Mouse (Mus musculus) large intestine, adult 2 months (tissue): ENCODE data around the gene St3gal3. TPM values are rescaled to one million over a fixed set of nuclear protein-coding genes. Genes with fewer than 3 reads are reported as not detected.

Experiments used
- DNase-seq: peaks from one replicate; pipeline ENCODE4 v3.0.0-alpha.2; 2012; ENCODE audit warnings: low read depth, low spot score
- WGBS: fragments of 180-500 bp; shearing (Covaris S2); methylation state at CpG from one replicate; pipeline ENCODE4 v1.1.7; 2018; 5-methylcytosine and 5-hydroxymethylcytosine counted together
- polyA plus RNA-seq: library from polyadenylated mRNA; depleted of rRNA; stranded (reverse); fragments of >200 nt; gene quantifications from 2 replicates; pipeline ENCODE4 v1.2.3, GENCODE M21; 2012

St3gal3 gene
- polyA plus RNA-seq, 1 experiment = 12.2 TPM

DNA sequence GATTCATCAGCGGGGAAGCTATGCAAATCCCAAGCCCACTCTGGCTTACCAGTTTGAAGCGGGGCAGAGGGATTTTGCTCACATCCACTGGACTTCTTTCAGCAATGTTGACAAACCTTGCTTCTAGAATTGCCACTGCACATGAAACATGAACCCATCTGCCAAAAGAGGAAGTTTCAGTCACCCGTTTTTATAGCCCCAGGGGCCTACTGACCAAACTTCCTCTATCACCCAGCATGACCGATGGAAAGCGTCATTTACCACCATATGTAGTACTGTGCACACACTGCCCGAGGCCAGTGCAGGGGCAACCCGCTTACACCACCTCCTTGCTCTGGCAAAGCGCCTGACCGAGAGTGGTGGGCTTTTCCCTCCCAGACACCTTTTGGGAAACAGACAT is 9.6 kb upstream of the St3gal3 start:
- 64% methylated on average over 9 of the region's 9 CpGs for WGBS
- DNase-seq = no peak

DNA sequence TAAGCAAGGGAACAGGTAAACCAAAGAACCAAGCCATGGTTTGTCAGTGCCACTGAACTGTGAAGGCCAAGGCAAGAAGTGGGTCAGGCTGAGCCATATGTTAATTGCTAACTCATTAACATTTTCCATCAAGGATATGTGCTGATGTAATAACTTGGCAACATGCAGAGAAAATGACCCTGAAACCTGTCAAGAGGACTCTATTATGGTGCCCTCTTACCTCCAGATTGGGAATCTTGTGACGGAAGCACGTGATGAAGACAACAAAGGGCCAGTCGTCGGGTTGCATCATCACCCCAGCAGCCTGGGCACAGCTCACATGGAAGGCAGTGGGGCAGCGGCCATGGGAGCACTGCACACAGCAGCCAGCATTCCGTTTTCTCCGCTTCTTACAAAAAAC is 9.0 kb upstream of the St3gal3 start:
- WGBS = 88% methylated on average over 7 of the region's 7 CpGs
- DNase-seq = no peak

- DNase-seq = no peak
- WGBS = 85% methylated on average over 5 of the region's 5 CpGs
Observed at GRCm38 (mm10) chr4:118141511-118141910, 6.8 kb upstream of the St3gal3 start.

GRCm38 (mm10) chr4:118138891-118139290 is 4.2 kb upstream of the St3gal3 start:
- WGBS = 15% methylated on average over 5 of the region's 5 CpGs
- no peak for DNase-seq

DNA sequence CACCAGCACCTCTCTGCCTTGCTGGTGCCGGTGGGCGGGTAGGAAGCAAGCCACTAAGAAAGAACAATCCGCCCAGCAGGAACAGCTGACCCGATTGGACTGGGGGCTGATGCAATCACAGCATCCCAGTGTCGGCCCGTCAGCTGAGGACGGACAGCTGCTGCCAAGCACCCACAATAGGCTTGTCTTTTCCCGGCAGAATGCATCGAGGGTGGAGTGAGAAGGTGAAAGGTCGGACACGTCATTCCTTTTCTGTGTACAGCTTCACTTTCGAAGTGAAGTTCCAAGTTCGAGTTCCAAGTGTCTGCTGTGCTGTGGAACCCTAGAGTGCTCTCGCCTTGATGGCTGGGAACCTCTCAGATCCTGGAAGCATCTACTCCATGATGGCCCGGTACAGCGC is 3.1 kb upstream of the St3gal3 start:
- WGBS = 86% methylated on average over 16 of the region's 16 CpGs
- DNase-seq = no peak

DNA sequence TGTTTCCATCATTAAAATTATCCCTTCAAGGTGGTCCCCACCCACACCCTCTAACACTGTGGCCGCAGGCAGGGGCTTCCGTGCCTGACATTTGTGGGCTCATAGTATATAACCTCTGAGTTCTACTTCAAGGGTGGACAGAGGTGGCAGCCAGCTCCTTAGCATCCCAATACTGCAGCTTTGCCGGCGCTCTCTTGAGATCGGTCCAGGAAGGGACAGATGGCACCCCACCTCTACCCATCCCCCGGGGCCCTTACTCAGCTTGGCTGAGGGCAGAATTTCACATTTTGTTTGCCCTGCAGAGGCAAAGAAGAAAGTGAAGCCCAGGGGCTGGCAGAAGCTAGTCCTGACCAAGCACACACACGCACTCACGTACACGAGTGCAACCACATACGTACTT is 2.6 kb upstream of the St3gal3 start:
- 96% methylated on average over 10 of the region's 10 CpGs for WGBS
- DNase-seq = no peak

DNA sequence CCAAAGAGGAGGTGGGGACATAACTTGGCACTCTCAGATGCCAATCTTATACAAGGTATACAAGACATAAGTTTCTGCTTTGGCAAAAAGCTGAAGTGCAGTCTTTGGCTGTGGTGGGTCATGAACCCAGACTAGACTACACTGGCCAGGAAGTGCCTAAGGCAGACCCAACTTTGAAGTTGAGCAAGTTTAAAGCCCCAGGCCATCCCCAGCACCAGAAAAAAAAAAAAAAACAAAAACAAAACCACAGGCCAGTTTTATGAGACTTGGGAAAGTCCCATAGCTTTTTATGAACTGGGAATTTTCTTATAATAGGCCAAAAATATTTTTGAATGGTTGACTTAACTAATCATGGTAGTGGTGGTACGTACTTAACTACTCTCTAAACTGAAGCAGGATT is 700 bp upstream of the St3gal3 start:
- 47% methylated on average over 1 of the region's 1 CpGs for WGBS

GRCm38 (mm10) chr4:118131329-118131728 is 3.4 kb downstream of the St3gal3 start:
- DNase-seq = no peak
- 67% methylated on average over 5 of the region's 5 CpGs for WGBS

More for the DNA sequence above, 700 bp upstream of the St3gal3 start:
- DNase-seq = no peak

- 26% methylated on average over 14 of the region's 14 CpGs for WGBS
- DNase-seq = no peak
Observed at GRCm38 (mm10) chr4:118123030-118123704, 11.5 kb downstream of the St3gal3 start.

GRCm38 (mm10) chr4:118122078-118122477 is 12.6 kb downstream of the St3gal3 start:
- DNase-seq = no peak
- WGBS = 50% methylated on average over 10 of the region's 10 CpGs

GRCm38 (mm10) chr4:118117565-118117964 is 17.1 kb downstream of the St3gal3 start:
- WGBS = 49% methylated on average over 10 of the region's 10 CpGs
- no peak for DNase-seq

DNA sequence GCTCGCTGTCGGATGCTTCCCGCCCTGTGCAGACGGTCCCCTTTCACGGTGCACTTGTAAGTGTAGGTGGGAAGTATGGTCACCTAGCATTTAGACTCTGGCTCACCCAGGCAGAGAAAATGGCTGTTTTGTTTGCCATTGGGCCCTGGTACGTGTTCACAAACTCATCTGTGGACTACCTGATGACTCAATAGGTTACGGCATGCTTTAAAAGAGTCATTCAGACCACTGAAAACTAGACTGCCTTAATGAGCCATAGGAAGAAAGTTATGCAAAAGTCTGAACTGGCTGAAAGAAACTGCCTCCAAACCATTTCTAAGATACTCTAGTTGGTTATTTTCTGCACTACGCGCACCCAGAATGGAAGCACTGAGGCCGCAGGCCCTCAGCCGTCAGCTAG is 18.6 kb downstream of the St3gal3 start:
- 83% methylated on average over 11 of the region's 11 CpGs for WGBS

DNA sequence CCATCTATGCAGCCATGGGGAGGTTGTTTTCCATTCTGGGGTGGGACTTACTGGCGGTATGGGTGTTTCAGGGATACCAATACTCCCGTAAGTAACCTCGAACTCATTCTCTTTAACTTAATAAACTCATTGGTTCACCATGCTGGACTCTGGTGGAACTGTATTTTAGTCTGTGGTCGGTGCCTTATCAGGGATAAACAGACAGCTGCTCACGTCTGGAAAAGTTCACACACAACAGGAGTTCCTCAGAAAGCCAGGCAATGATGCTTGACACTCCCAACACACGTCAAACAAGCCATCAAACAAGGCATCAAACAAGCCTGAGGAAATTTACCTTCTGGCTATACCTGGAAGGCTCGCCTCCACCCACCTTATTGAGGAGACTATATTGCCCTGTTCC is 19.6 kb downstream of the St3gal3 start:
- 57% methylated on average over 7 of the region's 7 CpGs for WGBS
- DNase-seq = no peak

More for the DNA sequence above, 18.6 kb downstream of the St3gal3 start:
- DNase-seq = no peak

DNA sequence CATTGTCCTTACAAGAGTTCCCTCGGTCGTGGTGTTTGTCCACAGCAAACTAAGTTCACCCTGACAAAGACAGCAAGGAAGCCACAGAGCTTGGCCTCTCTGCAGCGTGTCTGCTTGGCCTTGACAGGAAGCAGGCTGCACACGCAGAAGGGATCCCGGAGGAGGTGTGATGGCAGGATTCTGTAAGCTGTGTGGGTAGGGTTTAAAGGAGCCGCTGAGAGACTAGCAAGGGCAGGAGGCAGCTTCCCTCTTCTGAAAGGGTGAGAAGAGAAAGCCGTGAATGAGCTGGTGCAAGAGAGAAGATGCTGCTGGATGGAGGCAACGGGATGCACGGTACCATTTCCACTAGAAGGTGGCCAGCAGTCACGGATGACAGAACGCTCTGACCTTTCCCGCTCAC is 22.1 kb downstream of the St3gal3 start:
- 77% methylated on average over 12 of the region's 12 CpGs for WGBS

GRCm38 (mm10) chr4:118109649-118110048 is 25.1 kb downstream of the St3gal3 start:
- no peak for DNase-seq
- WGBS = 86% methylated on average over 13 of the region's 13 CpGs

More for the DNA sequence above, 22.1 kb downstream of the St3gal3 start:
- no peak for DNase-seq

- whole genome bisulfite sequencing = 31% methylated on average over 7 of the region's 7 CpGs
- DNase-seq = no peak
Observed at GRCm38 (mm10) chr4:118108779-118109178, 25.9 kb downstream of the St3gal3 start.

- DNase-seq = no peak
- 94% methylated on average over 3 of the region's 3 CpGs for WGBS
Observed at GRCm38 (mm10) chr4:118105256-118106053, 29.3 kb downstream of the St3gal3 start.

- no peak for DNase-seq
- WGBS = 69% methylated on average over 8 of the region's 8 CpGs
Observed at GRCm38 (mm10) chr4:118103280-118103830, 31.4 kb downstream of the St3gal3 start.

GRCm38 (mm10) chr4:118101497-118101896 is 33.2 kb downstream of the St3gal3 start:
- no peak for DNase-seq

DNA sequence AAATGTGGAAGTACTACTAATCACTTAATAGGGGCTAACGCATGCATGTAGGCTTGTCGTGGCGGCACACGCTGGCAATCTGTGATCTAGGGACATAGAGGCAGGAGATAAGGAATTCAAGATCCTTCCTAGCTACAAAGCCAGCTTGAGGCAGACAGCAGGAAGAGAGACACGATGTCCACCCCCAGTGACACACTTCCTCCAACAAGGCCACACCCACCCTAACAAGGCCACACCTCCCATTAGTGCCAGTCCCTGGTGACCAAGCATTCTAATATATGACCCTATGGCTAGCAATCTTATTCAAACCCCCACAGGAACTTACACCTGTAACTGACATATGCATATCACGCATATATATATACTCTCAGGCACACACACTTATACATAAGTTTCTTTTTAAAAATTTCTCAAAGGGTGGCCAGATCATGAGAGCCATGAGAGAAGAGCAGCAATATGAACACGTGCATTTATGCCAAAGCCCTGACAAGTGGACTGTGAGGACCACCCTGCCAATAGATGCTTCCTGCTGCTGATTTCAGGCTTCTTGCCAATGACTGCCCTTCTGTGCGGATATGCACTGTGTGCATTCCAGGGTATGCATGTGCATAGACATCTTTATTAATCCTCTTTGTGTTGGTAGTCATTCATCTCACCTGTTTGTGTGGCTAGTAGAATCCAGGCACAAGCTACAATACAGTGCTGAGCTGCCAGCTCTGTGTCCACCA is 34.9 kb downstream of the St3gal3 start:
- no peak for DNase-seq
- 85% methylated on average over 8 of the region's 8 CpGs for WGBS

More at GRCm38 (mm10) chr4:118101497-118101896, 33.2 kb downstream of the St3gal3 start:
- 79% methylated on average over 6 of the region's 6 CpGs for WGBS
